Mouse (Mus musculus): Measurements from ENCODE around the gene Mpv17. TPM values are rescaled to one million over a fixed set of nuclear protein-coding genes. Genes with fewer than 3 reads are reported as not detected.
A peak's percentile ranks its signal among the peaks of the same experiment; 100 is the strongest.

The Mpv17 gene
- polyA plus RNA-seq, 1 experiment from 2014 or later: 58.8 TPM

- H3K4me2 ChIP-seq: peak within 1 kb of the TSS; percentile 83
Measured at GRCm38 (mm10) chr5:31179766-31180630, 25.9 kb upstream of the Mpv17 start, which contains the start of the genes Gm29609 and Gtf3c2. TSS of gene Gm29609 (minus strand) at chr5:31179911. TSS of gene Gtf3c2 (minus strand) at chr5:31180144.

GRCm38 (mm10) chr5:31179301-31179765 is 25.3 kb upstream of the Mpv17 start:
- Histone ChIP-seq H3K9me3 (no peaks in the 10 kb centered on the region), H3K4me2 (peak overlapping the region; percentile 83), H3K27me3 (replicated peaks) (no peaks in the 10 kb centered on the region), H3K27ac (peak overlapping the region; percentile 99), H3K4me3 (replicated peaks) (peak overlapping the region; percentile 90), H3K36me3 (peaks cover 5% of the 10 kb centered on the region; the same call in 1 of the 2 replicates), H3K4me1 (no peaks in the 10 kb centered on the region), H3K9ac (peak overlapping the region; percentile 50)
- under 1% methylated on average over 25 of the region's 25 CpGs for WGBS
- ATAC-seq (ENCODE audit: insufficient read depth, low FRiP score, low read depth): peak; percentile 45

More at GRCm38 (mm10) chr5:31179766-31180630, 25.9 kb upstream of the Mpv17 start, which contains the start of the genes Gm29609 and Gtf3c2:
- peak within 1 kb of the TSS; percentile 50 for H3K9ac ChIP-seq
- H3K4me3 ChIP-seq (replicated peaks): peak within 1 kb of the TSS; percentile 90
- H3K4me1 ChIP-seq: no peaks in the 10 kb centered on the region
- 0 out of 2 replicates have a peak, but pooled peaks cover 5% of the 10 kb centered on the region for H3K36me3 ChIP-seq
- peak within 1 kb of the TSS; percentile 99 for H3K27ac ChIP-seq
- WGBS: under 1% methylated on average over 59 of the region's 59 CpGs
- H3K27me3 ChIP-seq (replicated peaks): no peaks in the 10 kb centered on the region
- no peaks in the 10 kb centered on the region for H3K9me3 ChIP-seq
- ATAC-seq (ENCODE audit: insufficient read depth, low FRiP score, low read depth): peak; percentile 98

- Histone ChIP-seq H3K9me3 (no peaks in the 10 kb centered on the region), H3K9ac (no peak overlapping the region; the same call in 1 of the 2 replicates), H3K4me1 (no peaks in the 10 kb centered on the region), H3K4me3 (replicated peaks) (no peak overlapping the region), H3K27ac (no peak overlapping the region), H3K4me2 (no peak overlapping the region), H3K36me3 (peaks cover 78% of the 10 kb centered on the region), H3K27me3 (replicated peaks) (no peaks in the 10 kb centered on the region)
- ATAC-seq (ENCODE audit: insufficient read depth, low FRiP score, low read depth): no peak
- 95% methylated on average over 4 of the region's 4 CpGs for WGBS
Measured at GRCm38 (mm10) chr5:31168630-31169029, 14.6 kb upstream of the Mpv17 start.

GRCm38 (mm10) chr5:31164878-31165277 is 10.8 kb upstream of the Mpv17 start:
- H3K4me3 ChIP-seq (replicated peaks): no peak overlapping the region
- no peak for ATAC-seq (ENCODE audit: insufficient read depth, low FRiP score, low read depth)
- no peak overlapping the region for H3K9ac ChIP-seq
- WGBS: 82% methylated on average over 1 of the region's 1 CpGs
- peaks cover 73% of the 10 kb centered on the region for H3K36me3 ChIP-seq
- H3K4me2 ChIP-seq: no peak overlapping the region
- no peaks in the 10 kb centered on the region for H3K9me3 ChIP-seq
- no peaks in the 10 kb centered on the region for H3K27me3 ChIP-seq (replicated peaks)
- H3K4me1 ChIP-seq: no peaks in the 10 kb centered on the region
- no peak overlapping the region for H3K27ac ChIP-seq

- Histone ChIP-seq H3K9ac (no peak overlapping the region), H3K27ac (no peak overlapping the region), H3K36me3 (peaks cover 76% of the 10 kb centered on the region), H3K4me2 (no peak overlapping the region), H3K4me3 (replicated peaks) (no peak overlapping the region), H3K4me1 (no peaks in the 10 kb centered on the region), H3K27me3 (replicated peaks) (no peaks in the 10 kb centered on the region), H3K9me3 (no peaks in the 10 kb centered on the region)
- no peak; the same call in 1 of the 2 replicates for ATAC-seq (ENCODE audit: insufficient read depth, low FRiP score, low read depth)
Measured at GRCm38 (mm10) chr5:31162462-31162861, 8.4 kb upstream of the Mpv17 start.

- H3K27ac ChIP-seq: peak overlapping the region; percentile 62
- H3K4me1 ChIP-seq: peaks cover 10% of the 10 kb centered on the region; the same call in 1 of the 2 replicates
Measured at GRCm38 (mm10) chr5:31153516-31154151, 417 bp downstream of the Mpv17 start.

GRCm38 (mm10) chr5:31151746-31152145 is 2.3 kb downstream of the Mpv17 start:
- H3K4me1 ChIP-seq: peaks cover 10% of the 10 kb centered on the region; the same call in 1 of the 2 replicates
- H3K36me3 ChIP-seq: peaks cover 4% of the 10 kb centered on the region; the same call in 1 of the 2 replicates
- no peaks in the 10 kb centered on the region for H3K9me3 ChIP-seq
- 76% methylated on average over 3 of the region's 3 CpGs for WGBS
- no peak overlapping the region for H3K27ac ChIP-seq
- ATAC-seq (ENCODE audit: insufficient read depth, low FRiP score, low read depth): no peak
- H3K4me3 ChIP-seq (replicated peaks): no peak overlapping the region
- no peaks in the 10 kb centered on the region for H3K27me3 ChIP-seq (replicated peaks)
- H3K4me2 ChIP-seq: no peak overlapping the region
- no peak overlapping the region for H3K9ac ChIP-seq

More at GRCm38 (mm10) chr5:31153516-31154151, 417 bp downstream of the Mpv17 start:
- no peaks in the 10 kb centered on the region for H3K27me3 ChIP-seq (replicated peaks)
- H3K4me3 ChIP-seq (replicated peaks): peak overlapping the region; percentile 67
- H3K9ac ChIP-seq: peak overlapping the region; percentile 73; the same call in 1 of the 2 replicates
- 31% methylated on average over 6 of the region's 6 CpGs for WGBS
- peaks cover 22% of the 10 kb centered on the region; the same call in 1 of the 2 replicates for H3K36me3 ChIP-seq
- H3K4me2 ChIP-seq: peak overlapping the region; percentile 87
- no peaks in the 10 kb centered on the region for H3K9me3 ChIP-seq
- no peak for ATAC-seq (ENCODE audit: insufficient read depth, low FRiP score, low read depth)

GRCm38 (mm10) chr5:31149781-31150180 is 4.3 kb downstream of the Mpv17 start:
- no peak overlapping the region for H3K9ac ChIP-seq

GRCm38 (mm10) chr5:31138968-31139425 is 15.1 kb downstream of the Mpv17 start:
- no peak for ATAC-seq (ENCODE audit: insufficient read depth, low FRiP score, low read depth)
- H3K27me3 ChIP-seq (replicated peaks): peaks cover 49% of the 10 kb centered on the region
- peaks cover 6% of the 10 kb centered on the region; the same call in 1 of the 2 replicates for H3K36me3 ChIP-seq
- H3K4me1 ChIP-seq: peaks cover 16% of the 10 kb centered on the region
- H3K9ac ChIP-seq: no peak overlapping the region
- no peak overlapping the region for H3K27ac ChIP-seq
- WGBS: 10% methylated on average over 9 of the region's 9 CpGs
- H3K4me2 ChIP-seq: peak overlapping the region; percentile 33; the same call in 1 of the 2 replicates
- 0 out of 2 replicates have a peak overlapping the region, but pooled peaks have one; percentile 5 for H3K4me3 ChIP-seq (replicated peaks)
- no peaks in the 10 kb centered on the region for H3K9me3 ChIP-seq

More at GRCm38 (mm10) chr5:31149781-31150180, 4.3 kb downstream of the Mpv17 start:
- Histone ChIP-seq H3K9me3 (no peaks in the 10 kb centered on the region), H3K4me3 (replicated peaks) (no peak overlapping the region), H3K4me2 (no peak overlapping the region), H3K36me3 (0 out of 2 replicates have a peak, but pooled peaks cover 4% of the 10 kb centered on the region), H3K4me1 (peaks cover 10% of the 10 kb centered on the region; the same call in 1 of the 2 replicates), H3K27me3 (replicated peaks) (no peaks in the 10 kb centered on the region), H3K27ac (no peak overlapping the region)
- 84% methylated on average over 4 of the region's 4 CpGs for WGBS
- ATAC-seq (ENCODE audit: insufficient read depth, low FRiP score, low read depth): no peak

GRCm38 (mm10) chr5:31138241-31138967 is 15.6 kb downstream of the Mpv17 start, which contains the start of gene Ucn:
TSS of gene Ucn (minus strand) at chr5:31138829.
- peaks cover 16% of the 10 kb centered on the region for H3K4me1 ChIP-seq
- no peaks in the 10 kb centered on the region for H3K9me3 ChIP-seq
- no peak within 1 kb of the TSS for H3K27ac ChIP-seq
- 2% methylated on average over 52 of the region's 52 CpGs for WGBS
- no peak within 1 kb of the TSS for H3K9ac ChIP-seq
- H3K27me3 ChIP-seq (replicated peaks): peaks cover 53% of the 10 kb centered on the region
- peak within 1 kb of the TSS; percentile 33 for H3K4me2 ChIP-seq
- peak within 1 kb of the TSS; percentile 5; the same call in 1 of the 2 replicates for H3K4me3 ChIP-seq (replicated peaks)
- ATAC-seq (ENCODE audit: insufficient read depth, low FRiP score, low read depth): peak; percentile 31; the same call in 1 of the 2 replicates
- peaks cover 4% of the 10 kb centered on the region; the same call in 1 of the 2 replicates for H3K36me3 ChIP-seq

GRCm38 (mm10) chr5:31137658-31138057 is 16.4 kb downstream of the Mpv17 start:
- H3K4me1 ChIP-seq: peaks cover 16% of the 10 kb centered on the region
- H3K36me3 ChIP-seq: peaks cover 4% of the 10 kb centered on the region; the same call in 1 of the 2 replicates
- peak overlapping the region; percentile 5; the same call in 1 of the 2 replicates for H3K4me3 ChIP-seq (replicated peaks)
- H3K9me3 ChIP-seq: no peaks in the 10 kb centered on the region
- 2% methylated on average over 13 of the region's 13 CpGs for WGBS
- peaks cover 53% of the 10 kb centered on the region for H3K27me3 ChIP-seq (replicated peaks)
- no peak overlapping the region for H3K27ac ChIP-seq
- ATAC-seq (ENCODE audit: insufficient read depth, low FRiP score, low read depth): no peak
- H3K9ac ChIP-seq: no peak overlapping the region
- peak overlapping the region; percentile 33 for H3K4me2 ChIP-seq

Measured in stomach, embryonic 15.5 days (tissue).